Comparison of ENCODE assay signal across 14 mouse cellular contexts in the genomic region with DNA sequence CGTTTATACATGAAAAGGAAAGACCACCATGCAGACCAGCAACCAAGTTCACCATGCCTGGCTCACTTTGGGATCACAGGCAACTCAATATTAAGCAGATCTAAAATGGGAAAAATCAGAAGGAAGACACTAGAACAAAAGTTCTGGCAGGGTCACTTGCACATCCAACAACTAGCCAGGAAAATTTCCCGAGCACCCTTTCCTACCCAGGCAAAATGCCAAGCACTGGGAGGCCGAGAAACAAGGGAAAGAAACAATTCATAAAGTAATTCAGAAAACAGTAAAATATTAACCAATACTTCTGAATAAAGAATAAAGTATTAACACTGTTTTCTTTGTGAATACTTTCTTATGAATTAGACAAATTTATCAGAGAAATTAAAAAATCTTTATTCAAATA.
DNase-seq lines count a peak whose midpoint lies in the region; ATAC-seq lines count a peak whose summit lies in the region.
"Had no signal": no experiment of that assay in that cellular context is flagged by ENCODE, and none has a peak within 500 bp of the region (broad histone marks: within the 10 kb centered on the region; RNA-seq: fewer than 3 reads in every experiment).

No protein-coding gene starts in this region.

- H3K4me2 ChIP-seq in heart, embryonic 11.5 days = no peak overlapping the region
- H3K4me2 ChIP-seq in heart, embryonic 12.5 days = no peak overlapping the region
- H3K4me2 ChIP-seq: embryonic facial prominence, embryonic 13.5 days; liver, embryonic 12.5 days had no signal

- intact Hi-C loops in left cerebral cortex, postnatal 4 days (cut with DNase I) = no loop called here

- H3K4me3 ChIP-seq in heart, embryonic 11.5 days (ENCODE audit: low read depth, low read length) = no peak overlapping the region
- H3K4me3 ChIP-seq in heart, embryonic 12.5 days = no peak overlapping the region
- H3K4me3 ChIP-seq: embryonic facial prominence, embryonic 13.5 days; forebrain, embryonic 10.5 days; limb, embryonic 10.5 days; liver, embryonic 12.5 days had no signal

- WGBS in heart, embryonic 11.5 days (ENCODE audit: insufficient replicate concordance) = 77% methylated on average over 3 of the region's 3 CpGs
- 74% methylated on average over 3 of the region's 3 CpGs for WGBS in heart, embryonic 12.5 days

- peak; percentile 50 for DNase-seq in adrenal gland, postnatal 14 days
- DNase-seq in adrenal gland, postnatal 4 days (ENCODE audit: low spot score in 2 of 2) = no peak
- DNase-seq in left cerebral cortex, postnatal 4 days = peak; percentile 26
- no peak for DNase-seq in left cerebral cortex, adult 8-10 months (ENCODE audit: low spot score in 2 of 2)
- DNase-seq in kidney, postnatal 14 days = peak; percentile 60
- DNase-seq in testis, postnatal 10 days (ENCODE audit: low spot score) = no peak
- DNase-seq: spleen, adult 18-20 months had no signal

- no peak for ATAC-seq in heart, embryonic 11.5 days (replicated peaks; ENCODE audit: insufficient number of reproducible peaks, low FRiP score, low TSS enrichment)
- no peak for ATAC-seq in heart, embryonic 12.5 days (ENCODE audit: insufficient number of reproducible peaks, low FRiP score)
- ATAC-seq: liver, embryonic 12.5 days; midbrain, embryonic 16.5 days had no signal

- H3K27ac ChIP-seq in heart, embryonic 11.5 days (ENCODE audit: low read depth, low read length) = 0 out of 2 replicates have a peak overlapping the region, but pooled peaks have one; percentile 22
- H3K27ac ChIP-seq in heart, embryonic 12.5 days (ENCODE audit: poor library complexity, severe bottlenecking) = no peak overlapping the region
- H3K27ac ChIP-seq: embryonic facial prominence, embryonic 13.5 days; forebrain, embryonic 10.5 days; limb, embryonic 10.5 days; liver, embryonic 12.5 days had no signal

- H3K27me3 ChIP-seq in heart, embryonic 11.5 days (ENCODE audit: control insufficient read depth, insufficient read depth, low read length) = no peaks in the 10 kb centered on the region
- H3K27me3 ChIP-seq in heart, embryonic 12.5 days (replicated peaks) = no peaks in the 10 kb centered on the region
- H3K27me3 ChIP-seq: embryonic facial prominence, embryonic 13.5 days; liver, embryonic 12.5 days had no signal

- H3K9me3 ChIP-seq in heart, embryonic 11.5 days (replicated peaks; ENCODE audit: control insufficient read depth, low read length) = no peaks in the 10 kb centered on the region
- H3K9me3 ChIP-seq in heart, embryonic 12.5 days (replicated peaks) = no peaks in the 10 kb centered on the region
- H3K9me3 ChIP-seq: embryonic facial prominence, embryonic 13.5 days; forebrain, embryonic 10.5 days; limb, embryonic 10.5 days; liver, embryonic 12.5 days had no signal

- H3K9ac ChIP-seq in heart, embryonic 11.5 days (ENCODE audit: low read depth, low read length) = no peak overlapping the region
- no peak overlapping the region for H3K9ac ChIP-seq in heart, embryonic 12.5 days
- H3K9ac ChIP-seq: embryonic facial prominence, embryonic 13.5 days; liver, embryonic 12.5 days had no signal

- no peaks in the 10 kb centered on the region for H3K36me3 ChIP-seq in heart, embryonic 11.5 days (ENCODE audit: control insufficient read depth, insufficient read depth, low read length)
- peaks cover 5% of the 10 kb centered on the region for H3K36me3 ChIP-seq in heart, embryonic 12.5 days
- H3K36me3 ChIP-seq: limb, embryonic 10.5 days; liver, embryonic 12.5 days had no signal

- peaks cover 13% of the 10 kb centered on the region for H3K4me1 ChIP-seq in heart, embryonic 11.5 days (ENCODE audit: control insufficient read depth, insufficient read depth, low read length)
- peaks cover 29% of the 10 kb centered on the region for H3K4me1 ChIP-seq in heart, embryonic 12.5 days (replicated peaks)

Comparison
In these comparisons a context has a peak if more than half of its experiments do, and no peak if none do; other contexts are left out.
1. DNase-seq: peak in adrenal gland, postnatal 14 days (single experiment), left cerebral cortex, postnatal 4 days (single experiment) and kidney, postnatal 14 days (single experiment); none in adrenal gland, postnatal 4 days (0 of 2), left cerebral cortex, adult 8-10 months (0 of 2) and testis, postnatal 10 days (single experiment).